Comparison of ENCODE assay signal across 1 mouse cellular context in genomic region chr4:43551854-43552253, GRCm38 (mm10).
TF ChIP-seq lines count a peak whose summit lies in the region.

No protein-coding gene starts in this region.

TF ChIP-seq in MEL, 35 proteins besides CTCF, POLR2A, EP300 and RAD21:
- TF ChIP-seq ZNF384 (IDR thresholded peaks at IDR 0.05; ENCODE audit: low read depth, low read length), result peak; percentile 42; the same call in 1 of the 2 replicates
TF ChIP-seq in MEL: peak in this region for 1; not testable (repeated sequence) for 34.
